Mouse (Mus musculus): Measurements from ENCODE around the gene Fryl.

DNA sequence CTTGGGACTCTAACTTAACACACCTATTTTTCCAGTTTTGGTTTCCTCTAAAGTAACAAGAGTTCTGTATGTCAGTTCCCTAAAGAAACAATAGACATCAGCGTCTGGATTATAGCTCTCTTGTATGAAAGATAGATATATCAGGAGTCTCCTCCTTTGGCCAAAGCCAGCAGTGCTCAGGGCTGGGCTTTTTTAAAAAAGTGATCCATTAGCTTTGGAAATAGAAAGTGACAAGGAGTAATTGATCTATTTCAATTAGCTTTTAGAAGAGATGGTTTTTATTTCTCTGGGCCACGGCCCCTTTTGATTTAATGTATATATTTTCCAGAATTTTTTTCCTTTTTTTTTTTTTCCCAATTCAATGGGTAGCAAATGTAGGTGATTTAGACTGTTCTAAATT lies 261.5 kb downstream of the Fryl start:
- TF ChIP-seq POLR2A (IDR thresholded peaks at IDR 0.05; ENCODE audit: control insufficient read depth, extremely low read depth, insufficient read depth, low read length, poor library complexity) (no peak), CTCF (IDR thresholded peaks at IDR 0.05; ENCODE audit: borderline replicate concordance, control insufficient read depth, extremely low read depth, insufficient read depth, low read length, poor library complexity) (no peak)
